Mouse (Mus musculus) CH12.LX (cell line): ENCODE data around the gene Gm20388. TPM values are rescaled to one million over a fixed set of nuclear protein-coding genes. Genes with fewer than 3 reads are reported as not detected.

Experiments
- DNase-seq: peaks from one replicate; pipeline ENCODE4 v3.0.0-alpha.2; 2013; ENCODE audit errors: extremely low read depth
- H3K27ac ChIP-seq: 2 replicates; pipeline ENCODE4 v1.5.1; 2012; ENCODE audit warnings: low read depth, mild to moderate bottlenecking, control low read depth, moderate library complexity; ENCODE audit not compliant: insufficient read depth
- H3K27me3 ChIP-seq: replicated peaks from 2 replicates; pipeline ENCODE3; 2012; ENCODE audit warnings: inconsistent platforms
- H3K36me3 ChIP-seq, 2 experiments: replicated peaks in 1 of 2; 2 replicates each; pipeline versions ENCODE3 to v1.6.1; 2012; ENCODE audit warnings: inconsistent platforms in 1 of 2, low read length in 1 of 2, mild to moderate bottlenecking in 1 of 2, mixed read lengths in 1 of 2, moderate library complexity in 1 of 2; ENCODE audit not compliant: control insufficient read depth in 1 of 2, insufficient read depth in 1 of 2
- H3K4me1 ChIP-seq, 2 experiments: 2 replicates each; pipeline ENCODE4 v1.6.1; 2012; ENCODE audit warnings: inconsistent platforms in 1 of 2, moderate library complexity in 1 of 2; ENCODE audit not compliant: insufficient read depth in 2 of 2, control insufficient read depth in 1 of 2
- H3K4me2 ChIP-seq: 2 replicates; pipeline ENCODE4 v1.6.1; 2012; ENCODE audit warnings: low read depth, mild to moderate bottlenecking, control low read depth; ENCODE audit not compliant: poor library complexity, insufficient read depth, severe bottlenecking
- H3K4me3 ChIP-seq, 3 experiments: fragments of 150-350 bp in 1 of 3; sonication (generic) in 1 of 3; replicated peaks in 1 of 3; 2 replicates each; pipeline versions ENCODE3 to v1.5.1; 2011 to 2012; ENCODE audit warnings: low read depth in 2 of 3, low read length in 2 of 3, mild to moderate bottlenecking in 2 of 3, moderate library complexity in 2 of 3, control low read depth in 1 of 3, improper control_type of control experiment in 1 of 3, inconsistent platforms in 1 of 3, mixed read lengths in 1 of 3; ENCODE audit not compliant: poor library complexity in 1 of 3
- H3K79me2 ChIP-seq: replicated peaks from 2 replicates; pipeline ENCODE4 v1.6.1; 2012; ENCODE audit warnings: mild to moderate bottlenecking, moderate library complexity; ENCODE audit not compliant: control insufficient read depth, poor library complexity, insufficient read depth, severe bottlenecking; ENCODE audit errors: extremely low read depth
- H3K9ac ChIP-seq: 2 replicates; pipeline ENCODE4 v1.6.1; 2012; ENCODE audit warnings: low read depth, mild to moderate bottlenecking, control low read depth, moderate library complexity; ENCODE audit not compliant: insufficient read depth
- H3K9me3 ChIP-seq: replicated peaks from 2 replicates; pipeline ENCODE3; 2012; ENCODE audit warnings: low read length, inconsistent platforms, mixed read lengths
- CHD1 ChIP-seq: IDR thresholded peaks from 2 replicates; pipeline ENCODE4 v1.6.1; 2012; ENCODE audit warnings: low read depth, low read length, improper control_type of control experiment, inconsistent platforms
- CHD2 ChIP-seq: IDR thresholded peaks from 2 replicates; pipeline ENCODE4 v1.6.1; 2011; ENCODE audit warnings: low read length, improper control_type of control experiment
- CTCF ChIP-seq, 2 experiments: IDR thresholded peaks in 1 of 2; conservative IDR thresholded peaks in 1 of 2; 2 replicates each; pipeline ENCODE4 v1.5.1; 2011 to 2012; ENCODE audit warnings: low read depth in 2 of 2, low read length in 2 of 2, improper control_type of control experiment in 1 of 2, inconsistent platforms in 1 of 2, mild to moderate bottlenecking in 1 of 2, moderate library complexity in 1 of 2
- E2F4 ChIP-seq: IDR thresholded peaks from 2 replicates; pipeline ENCODE4 v1.6.1; 2011; ENCODE audit warnings: low read depth, low read length, improper control_type of control experiment; ENCODE audit not compliant: insufficient replicate concordance
- ELF1 ChIP-seq: IDR thresholded peaks from 2 replicates; pipeline ENCODE4 v1.6.1; 2014; ENCODE audit warnings: low read depth, mild to moderate bottlenecking, inconsistent platforms, low read length, improper control_type of control experiment
- EP300 ChIP-seq: IDR thresholded peaks from 2 replicates; pipeline ENCODE4 v1.6.1; 2011; ENCODE audit warnings: low read length, improper control_type of control experiment
- ETS1 ChIP-seq: conservative IDR thresholded peaks from 2 replicates; pipeline ENCODE4 v1.6.1; 2012; ENCODE audit warnings: low read depth, mild to moderate bottlenecking, inconsistent platforms, low read length, improper control_type of control experiment, moderate library complexity
- HCFC1 ChIP-seq: IDR thresholded peaks from 2 replicates; pipeline ENCODE4 v1.6.1; 2012; ENCODE audit warnings: low read depth, mild to moderate bottlenecking, inconsistent platforms, low read length, improper control_type of control experiment
- IRF4 ChIP-seq: IDR thresholded peaks from 2 replicates; pipeline ENCODE4 v1.6.1; 2014; ENCODE audit warnings: low read depth, mild to moderate bottlenecking, inconsistent platforms, low read length, improper control_type of control experiment
- JUN ChIP-seq: IDR thresholded peaks from 2 replicates; pipeline ENCODE4 v1.6.1; 2011; ENCODE audit warnings: low read depth, mild to moderate bottlenecking, low read length, improper control_type of control experiment, moderate library complexity; ENCODE audit not compliant: insufficient read depth
- KAT2A ChIP-seq: IDR thresholded peaks from 2 replicates; pipeline ENCODE4 v1.6.1; 2012; ENCODE audit warnings: low read length, improper control_type of control experiment, inconsistent platforms; ENCODE audit not compliant: insufficient replicate concordance
- MAFK ChIP-seq: IDR thresholded peaks from 2 replicates; pipeline ENCODE4 v1.6.1; 2011; ENCODE audit warnings: low read length, improper control_type of control experiment; ENCODE audit not compliant: insufficient replicate concordance
- MAX ChIP-seq: IDR thresholded peaks from 2 replicates; pipeline ENCODE4 v1.6.1; 2011; ENCODE audit warnings: low read length, improper control_type of control experiment
- MAZ ChIP-seq: IDR thresholded peaks from 2 replicates; pipeline ENCODE4 v1.6.1; 2012; ENCODE audit warnings: low read depth, mild to moderate bottlenecking, inconsistent platforms, low read length, improper control_type of control experiment, moderate library complexity
- MXI1 ChIP-seq: IDR thresholded peaks from 2 replicates; pipeline ENCODE4 v1.6.1; 2011; ENCODE audit warnings: mild to moderate bottlenecking, low read depth, low read length, improper control_type of control experiment
- MYC ChIP-seq: IDR thresholded peaks from 2 replicates; pipeline ENCODE4 v1.6.1; 2011; ENCODE audit warnings: low read depth, mild to moderate bottlenecking, improper control_type of control experiment, low read length
- NELFE ChIP-seq: IDR thresholded peaks from 2 replicates; pipeline ENCODE4 v1.6.1; 2011; ENCODE audit warnings: low read depth, low read length, improper control_type of control experiment
- NRF1 ChIP-seq: IDR thresholded peaks from 2 replicates; pipeline ENCODE4 v1.6.1; 2014; ENCODE audit warnings: low read depth, mild to moderate bottlenecking, inconsistent platforms, low read length, improper control_type of control experiment, moderate library complexity
- PAX5 ChIP-seq: IDR thresholded peaks from 2 replicates; pipeline ENCODE4 v1.6.1; 2012; ENCODE audit warnings: low read length, inconsistent platforms, mixed read lengths
- POLR2A ChIP-seq: IDR thresholded peaks from 2 replicates; pipeline ENCODE4 v1.6.1; 2011; ENCODE audit warnings: low read depth, mild to moderate bottlenecking, improper control_type of control experiment, low read length
- POLR2AphosphoS2 ChIP-seq: IDR thresholded peaks from 2 replicates; pipeline ENCODE4 v1.6.1; 2011; ENCODE audit warnings: low read depth, low read length, improper control_type of control experiment
- RAD21 ChIP-seq: IDR thresholded peaks from 2 replicates; pipeline ENCODE4 v1.6.1; 2011; ENCODE audit warnings: low read depth, mild to moderate bottlenecking, low read length, improper control_type of control experiment, moderate library complexity
- RCOR1 ChIP-seq: conservative IDR thresholded peaks from 2 replicates; pipeline ENCODE4 v1.6.1; 2012; ENCODE audit warnings: low read depth, mild to moderate bottlenecking, inconsistent platforms, low read length, improper control_type of control experiment
- SIN3A ChIP-seq: IDR thresholded peaks from 2 replicates; pipeline ENCODE4 v1.6.1; 2012; ENCODE audit warnings: low read length, improper control_type of control experiment, inconsistent platforms
- TBP ChIP-seq: conservative IDR thresholded peaks from 2 replicates; pipeline ENCODE4 v1.6.1; 2011; ENCODE audit warnings: low read depth, low read length, improper control_type of control experiment
- UBTF ChIP-seq: IDR thresholded peaks from 2 replicates; pipeline ENCODE4 v1.6.1; 2012; ENCODE audit warnings: low read depth, mild to moderate bottlenecking, inconsistent platforms, low read length, improper control_type of control experiment, moderate library complexity
- USF1 ChIP-seq: IDR thresholded peaks from 2 replicates; pipeline ENCODE4 v1.6.1; 2014; ENCODE audit warnings: low read depth, mild to moderate bottlenecking, inconsistent platforms, low read length, improper control_type of control experiment
- USF2 ChIP-seq: conservative IDR thresholded peaks from 2 replicates; pipeline ENCODE4 v1.6.1; 2011; ENCODE audit warnings: low read depth, low read length, improper control_type of control experiment
- ZC3H11A ChIP-seq: IDR thresholded peaks from 2 replicates; pipeline ENCODE4 v1.6.1; 2012; ENCODE audit warnings: low read depth, mild to moderate bottlenecking, inconsistent platforms, low read length, improper control_type of control experiment
- ZKSCAN1 ChIP-seq: IDR thresholded peaks from 2 replicates; pipeline ENCODE4 v1.6.1; 2012; ENCODE audit warnings: low read depth, inconsistent platforms, low read length, improper control_type of control experiment, borderline replicate concordance
- ZMIZ1 ChIP-seq: IDR thresholded peaks from 2 replicates; pipeline ENCODE4 v1.6.1; 2012; ENCODE audit warnings: low read depth, mild to moderate bottlenecking, inconsistent platforms, low read length, improper control_type of control experiment
- dilution Hi-C: fragments of 300-500 bp; cut with MboI; formaldehyde crosslinking; loops from 2 replicates; pipeline ENCODE4 v1.14.3; 2020; ENCODE audit warnings: low sequenced_read_pairs; ENCODE audit not compliant: extremely low pct_unique_long_range_greater_than_20kb, extremely low pct_ligation_motif_present
- in situ Hi-C: fragments of 300-500 bp; cut with MboI; formaldehyde crosslinking; loops from 3 replicates; pipeline ENCODE4 v1.14.3; 2019; ENCODE audit warnings: low sequenced_read_pairs, low pct_ligation_motif_present, low pct_unique_long_range_greater_than_20kb, mixed read lengths
- polyA plus RNA-seq: library from polyadenylated mRNA; unstranded; fragments of >175 nt; gene quantifications from 2 replicates; pipeline ENCODE4 v1.2.1, GENCODE M21; 2012; ENCODE audit warnings: low read depth; ENCODE audit not compliant: insufficient read length
- total RNA-seq, 2 experiments: library from RNA; depleted of rRNA; stranded (reverse); fragments of 300-350 nt in 1 of 2; fragments of >200 nt in 1 of 2; gene quantifications; 2 replicates each; pipeline ENCODE4 v1.2.3; 2012 to 2014

Gene Gm20388
- total and polyA plus RNA-seq, 3 experiments = 14.8 to 26.3 (median 22.2) TPM

DNA sequence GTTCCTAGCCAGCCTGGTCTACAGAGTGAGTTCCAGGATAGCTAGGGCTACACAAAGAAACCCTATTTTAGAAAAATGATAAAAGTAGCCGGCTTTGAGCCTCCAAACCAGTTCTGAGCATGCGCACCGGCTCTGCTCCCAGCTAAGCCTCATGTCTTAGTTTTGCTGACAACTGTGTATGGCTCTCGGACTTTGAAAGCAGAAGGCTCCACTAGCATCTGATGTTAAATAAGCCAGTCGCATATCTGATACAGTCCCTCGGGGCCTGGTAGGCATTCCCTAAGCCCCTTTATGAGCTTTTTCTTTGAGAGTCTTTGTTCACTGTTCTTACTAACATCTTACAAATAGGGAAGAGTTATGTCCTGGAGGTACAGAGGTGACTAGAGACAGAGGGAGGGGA, 1937.3 kb downstream of the Gm20388 start:
- Histone ChIP-seq H3K4me2 (peak overlapping the region; percentile 82), H3K27me3 (no peaks in the 10 kb centered on the region), H3K4me1 (peaks cover 27 to 77% of the 10 kb centered on the region in 2 experiments), H3K4me3 (peak overlapping the region in 1 of 3 experiments; percentile 19), H3K27ac (peak overlapping the region; percentile 98), H3K9me3 (no peaks in the 10 kb centered on the region), H3K9ac (peak overlapping the region; percentile 92), H3K36me3 (peaks cover 26 to 31% of the 10 kb centered on the region in 2 experiments), H3K79me2 (peaks cover 10% of the 10 kb centered on the region)
- dilution Hi-C loops (no loop called here), in situ Hi-C loops (no loop called here)
- DNase-seq = peak; percentile 79
- TF ChIP-seq MAX (peak; percentile 68; the same call in 1 of the 2 replicates), HCFC1 (no peak), KAT2A (no peak), POLR2AphosphoS2 (0 out of 2 replicates have a peak, but pooled peaks have one; percentile 59), POLR2A (peak; percentile 39; the same call in 1 of the 2 replicates), ZC3H11A (no peak), ZMIZ1 (no peak), MYC (0 out of 2 replicates have a peak, but pooled peaks have one; percentile 12), MXI1 (0 out of 2 replicates have a peak, but pooled peaks have one; percentile 8), UBTF (no peak), CHD1 (peak; percentile 45), E2F4 (0 out of 2 replicates have a peak, but pooled peaks have one; percentile 11), CHD2 (peak; percentile 3; the same call in 1 of the 2 replicates), NRF1 (peak; percentile 86), RAD21 (no peak), MAFK (peak; percentile 70; the same call in 1 of the 2 replicates)

DNA sequence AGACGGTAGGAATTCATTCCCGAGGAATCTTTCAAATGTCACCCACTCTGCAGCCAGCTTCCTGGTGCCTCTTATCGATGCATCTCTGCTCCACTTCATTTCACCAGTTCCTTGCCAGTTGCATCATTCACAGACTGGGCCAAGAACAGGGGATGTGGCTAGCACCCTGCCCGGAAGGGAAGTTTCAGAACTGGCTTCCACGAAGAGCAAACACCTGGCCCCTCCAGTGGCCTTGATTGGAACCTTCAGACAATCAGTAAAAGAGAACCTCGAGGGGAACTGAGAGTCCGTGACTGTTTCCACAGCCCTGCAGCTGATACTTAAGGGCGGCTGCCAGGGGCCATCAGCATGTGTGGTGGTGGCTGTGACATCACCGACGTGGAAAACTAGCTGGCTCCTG, 1937.9 kb downstream of the Gm20388 start:
- peaks cover 23 to 27% of the 10 kb centered on the region in 2 experiments for H3K36me3 ChIP-seq
- peak overlapping the region; percentile 82 for H3K4me2 ChIP-seq
- H3K9me3 ChIP-seq = no peaks in the 10 kb centered on the region
- H3K79me2 ChIP-seq = peaks cover 6% of the 10 kb centered on the region
- peak overlapping the region; percentile 92 for H3K9ac ChIP-seq
- in situ Hi-C loops (no loop called here), dilution Hi-C loops (no loop called here)
- peaks cover 32 to 80% of the 10 kb centered on the region in 2 experiments for H3K4me1 ChIP-seq
- no peaks in the 10 kb centered on the region for H3K27me3 ChIP-seq
- peak overlapping the region in 1 of 3 experiments; percentile 19 for H3K4me3 ChIP-seq
- peak overlapping the region; percentile 98 for H3K27ac ChIP-seq
- DNase-seq = peak; percentile 97
- TF ChIP-seq IRF4 (peak; percentile 95), EP300 (peak; percentile 96), CTCF (conservative IDR thresholded peaks at IDR 0.05 in 1 of 2, IDR thresholded peaks at IDR 0.05 in 1 of 2; ENCODE audit: low read depth in 2 of 2, low read length in 2 of 2) (peak in 1 of 2 experiments; percentile 28; a peak in 1 of 4 replicates), MAFK (0 out of 2 replicates have a peak, but pooled peaks have one; percentile 47), ZMIZ1 (0 out of 2 replicates have a peak, but pooled peaks have one; percentile 48), TBP (no peak; the same call in 1 of the 2 replicates), POLR2AphosphoS2 (no peak; the same call in 1 of the 2 replicates), ELF1 (peak; percentile 75), USF2 (no peak), CHD2 (peak; percentile 59), JUN (peak; percentile 46; the same call in 1 of the 2 replicates), ZKSCAN1 (no peak), SIN3A (peak; percentile 84; the same call in 1 of the 2 replicates), POLR2A (peak; percentile 48), NELFE (peak; percentile 41; the same call in 1 of the 2 replicates), CHD1 (no peak; the same call in 1 of the 2 replicates), MYC (peak; percentile 77), RCOR1 (peak; percentile 94), PAX5 (no peak), MAZ (no peak; the same call in none of the 2 replicates), RAD21 (peak; percentile 15), ETS1 (peak; percentile 98), USF1 (no peak)
